Mouse (Mus musculus) erythroblast, embryonic 14.5 days (primary cell): Measurements from ENCODE around the gene Stub1. TPM values are rescaled to one million over a fixed set of nuclear protein-coding genes. Genes with fewer than 3 reads are reported as not detected.

Source experiments
- H3K27me3 ChIP-seq: 2 replicates; pipeline ENCODE4 v1.6.1; 2012; ENCODE audit warnings: inconsistent platforms; ENCODE audit not compliant: control insufficient read depth
- H3K36me3 ChIP-seq: 2 replicates; pipeline ENCODE4 v1.6.1; 2012; ENCODE audit warnings: mild to moderate bottlenecking, inconsistent platforms; ENCODE audit not compliant: control insufficient read depth
- H3K4me1 ChIP-seq: 2 replicates; pipeline ENCODE4 v1.6.1; 2012; ENCODE audit warnings: inconsistent platforms; ENCODE audit not compliant: control insufficient read depth
- H3K4me3 ChIP-seq: replicated peaks from 2 replicates; pipeline ENCODE3; 2012; ENCODE audit warnings: moderate library complexity, mild to moderate bottlenecking, inconsistent platforms
- H3K9me3 ChIP-seq: 2 replicates; pipeline ENCODE4 v1.6.1; 2012; ENCODE audit warnings: low read length, inconsistent platforms, mixed read lengths; ENCODE audit not compliant: control insufficient read depth
- GATA1 ChIP-seq: IDR thresholded peaks from 2 replicates; pipeline ENCODE4 v1.6.1; 2012; ENCODE audit warnings: low read length, inconsistent platforms, mixed read lengths
- TAL1 ChIP-seq: IDR thresholded peaks from 3 replicates; pipeline ENCODE4 v1.6.1; 2012; ENCODE audit warnings: low read length, inconsistent platforms, mixed read lengths
- polyA plus RNA-seq: library from polyadenylated mRNA; stranded (reverse); fragments of >175 nt; gene quantifications from 2 replicates; pipeline ENCODE4 v1.2.3, GENCODE M21; 2012

Stub1 gene
- polyA plus RNA-seq, 1 experiment, result 10.6 TPM

GRCm38 (mm10) chr17:25834595-25835222, 1.5 kb upstream of the Stub1 start:
- Histone ChIP-seq H3K4me1 (peaks cover 91% of the 10 kb centered on the region), H3K9me3 (no peaks in the 10 kb centered on the region), H3K4me3 (peak overlapping the region; percentile 81), H3K27me3 (no peaks in the 10 kb centered on the region), H3K36me3 (peaks cover 71% of the 10 kb centered on the region)
- TF ChIP-seq GATA1 (no peak), TAL1 (no peak)

- no peaks in the 10 kb centered on the region for H3K9me3 ChIP-seq
- TF ChIP-seq GATA1 (no peak), TAL1 (no peak)
- peak overlapping the region; percentile 81 for H3K4me3 ChIP-seq
- H3K36me3 ChIP-seq, result peaks cover 71% of the 10 kb centered on the region
- H3K4me1 ChIP-seq, result peaks cover 92% of the 10 kb centered on the region
- no peaks in the 10 kb centered on the region for H3K27me3 ChIP-seq
Measured at GRCm38 (mm10) chr17:25833961-25834594, 874 bp upstream of the Stub1 start.

GRCm38 (mm10) chr17:25832436-25833290, 541 bp downstream of the Stub1 start:
- no peaks in the 10 kb centered on the region for H3K27me3 ChIP-seq
- H3K36me3 ChIP-seq, result peaks cover 66% of the 10 kb centered on the region
- TF ChIP-seq GATA1, result no peak
- TF ChIP-seq TAL1, result no peak
- no peaks in the 10 kb centered on the region for H3K9me3 ChIP-seq
- peaks cover 94% of the 10 kb centered on the region for H3K4me1 ChIP-seq
- peak overlapping the region; percentile 81 for H3K4me3 ChIP-seq

- Histone ChIP-seq H3K9me3 (no peaks in the 10 kb centered on the region), H3K27me3 (no peaks in the 10 kb centered on the region), H3K4me1 (peaks cover 93% of the 10 kb centered on the region), H3K4me3 (peak overlapping the region; percentile 81), H3K36me3 (peaks cover 69% of the 10 kb centered on the region)
- TF ChIP-seq GATA1 (no peak), TAL1 (no peak)
Measured at GRCm38 (mm10) chr17:25831451-25832281, 1.5 kb downstream of the Stub1 start.

GRCm38 (mm10) chr17:25830806-25831431, 2.3 kb downstream of the Stub1 start:
- Histone ChIP-seq H3K36me3 (peaks cover 70% of the 10 kb centered on the region), H3K4me1 (peaks cover 93% of the 10 kb centered on the region), H3K9me3 (no peaks in the 10 kb centered on the region), H3K4me3 (peak overlapping the region; percentile 81), H3K27me3 (no peaks in the 10 kb centered on the region)
- TF ChIP-seq GATA1, result no peak
- TF ChIP-seq TAL1, result no peak

- peaks cover 93% of the 10 kb centered on the region for H3K4me1 ChIP-seq
- H3K27me3 ChIP-seq, result no peaks in the 10 kb centered on the region
- H3K4me3 ChIP-seq, result peak overlapping the region; percentile 73
- H3K9me3 ChIP-seq, result no peaks in the 10 kb centered on the region
- TF ChIP-seq GATA1, result no peak
- no peak for TF ChIP-seq TAL1
- H3K36me3 ChIP-seq, result peaks cover 70% of the 10 kb centered on the region
Measured at GRCm38 (mm10) chr17:25830200-25830753, 2.9 kb downstream of the Stub1 start.

GRCm38 (mm10) chr17:25829558-25830017, 3.6 kb downstream of the Stub1 start:
- peaks cover 93% of the 10 kb centered on the region for H3K4me1 ChIP-seq

More at GRCm38 (mm10) chr17:25829558-25830017, 3.6 kb downstream of the Stub1 start:
- TF ChIP-seq TAL1 (no peak), GATA1 (no peak)
- Histone ChIP-seq H3K4me3 (peak overlapping the region; percentile 73), H3K36me3 (peaks cover 65% of the 10 kb centered on the region), H3K9me3 (no peaks in the 10 kb centered on the region), H3K27me3 (no peaks in the 10 kb centered on the region)
